Comparison of ENCODE assay signal across 7 mouse cellular contexts in the genomic region with DNA sequence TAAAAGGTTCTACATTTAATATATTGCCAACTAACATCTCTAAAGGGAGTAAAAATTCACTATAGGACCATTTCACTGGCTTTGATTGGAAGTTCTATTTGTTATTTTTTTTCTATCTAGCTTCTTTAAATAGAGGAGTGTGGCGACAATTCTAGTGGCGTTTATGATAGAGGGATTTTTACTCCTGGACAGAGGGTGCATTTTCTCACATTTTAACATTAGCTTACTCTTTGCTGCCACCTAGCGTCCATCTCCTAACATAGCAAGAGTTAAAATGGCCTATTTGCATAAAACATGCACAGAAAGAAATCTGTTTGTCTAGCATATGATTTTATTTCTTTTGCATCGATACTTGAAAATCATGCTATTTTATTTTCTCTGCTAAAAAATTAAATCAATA.
A peak's percentile ranks its signal among the peaks of the same experiment; 100 is the strongest.
DNase-seq lines count a peak whose midpoint lies in the region; ATAC-seq and TF ChIP-seq lines count a peak whose summit lies in the region.

No protein-coding gene starts in this region.

- no peak; the same call in 1 of the 2 replicates for ATAC-seq in G1E (ENCODE audit: extremely low read depth, insufficient number of reproducible peaks, low FRiP score, poor library complexity, severe bottlenecking)
- peak; percentile 68 for ATAC-seq in forebrain, postnatal 0 days
- ATAC-seq in megakaryocyte progenitor cell, adult 5-6 weeks (replicated peaks; ENCODE audit: poor library complexity) = peak; percentile 90

- H3K9ac ChIP-seq in forebrain, postnatal 0 days = no peak overlapping the region

- DNase-seq in left cerebral cortex, adult 2 months (ENCODE audit: extremely low spot score in 1 of 2, low spot score in 2 of 2) = peak; percentile 22 to 32
- DNase-seq in left cerebral cortex, adult 11 months (ENCODE audit: low spot score) = no peak
- DNase-seq in G1E (ENCODE audit: low spot score) = no peak
- DNase-seq in c-Kit-negative CD71-positive TER-119-positive erythroid progenitor cells, embryonic 14.5 days (ENCODE audit: low read depth, low spot score) = peak; percentile 8
- DNase-seq in forebrain, postnatal 0 days = peak; percentile 85
- DNase-seq in gastrocnemius, adult 8-10 months (ENCODE audit: low spot score in 2 of 2) = no peak

- H3K27ac ChIP-seq in left cerebral cortex, adult 2 months = no peak overlapping the region
- H3K27ac ChIP-seq in forebrain, postnatal 0 days (ENCODE audit: low read depth, low read length) = no peak overlapping the region

- H3K4me1 ChIP-seq in G1E (ENCODE audit: insufficient read depth, low read depth, low read length) = no peaks in the 10 kb centered on the region
- H3K4me1 ChIP-seq in forebrain, postnatal 0 days (ENCODE audit: insufficient read depth) = no peaks in the 10 kb centered on the region

- H3K4me3 ChIP-seq in left cerebral cortex, adult 2 months = no peak overlapping the region
- H3K4me3 ChIP-seq in G1E (ENCODE audit: low read depth, low read length) = no peak overlapping the region
- no peak overlapping the region for H3K4me3 ChIP-seq in forebrain, postnatal 0 days (ENCODE audit: low read depth, low read length)

- no peaks in the 10 kb centered on the region for H3K9me3 ChIP-seq in G1E (replicated peaks)
- H3K9me3 ChIP-seq in forebrain, postnatal 0 days (ENCODE audit: low read length) = no peaks in the 10 kb centered on the region

- intact Hi-C loops in left cerebral cortex, adult 2 months (cut with DNase I) = loop anchor here (5.0 kb wide), 1 partner anchor 112 kb away; no protein-coding TSS in a partner anchor

- H3K36me3 ChIP-seq in G1E (replicated peaks) = no peaks in the 10 kb centered on the region
- no peaks in the 10 kb centered on the region for H3K36me3 ChIP-seq in forebrain, postnatal 0 days (ENCODE audit: insufficient read depth)

- WGBS in forebrain, postnatal 0 days = 2% methylated on average over 4 of the region's 4 CpGs

- H3K27me3 ChIP-seq in G1E (ENCODE audit: insufficient read depth, low read length) = no peaks in the 10 kb centered on the region
- H3K27me3 ChIP-seq in forebrain, postnatal 0 days (ENCODE audit: insufficient read depth, low read length) = no peaks in the 10 kb centered on the region

- TF ChIP-seq CTCF in left cerebral cortex, adult 2 months (IDR thresholded peaks at IDR 0.05) = peak; percentile 85
- peak; percentile 65 for TF ChIP-seq CTCF in G1E (IDR thresholded peaks at IDR 0.05; ENCODE audit: low read depth, low read length)
- TF ChIP-seq CTCF in forebrain, postnatal 0 days (IDR thresholded peaks at IDR 0.05; ENCODE audit: low read depth) = peak; percentile 86

- no peak overlapping the region for H3K4me2 ChIP-seq in forebrain, postnatal 0 days (ENCODE audit: low read depth)

Comparison
In these comparisons a context has a peak if more than half of its experiments do, and no peak if none do; other contexts are left out.
1. DNase-seq: peak in left cerebral cortex, adult 2 months (2 of 2), c-Kit-negative CD71-positive TER-119-positive erythroid progenitor cells, embryonic 14.5 days (single experiment) and forebrain, postnatal 0 days (single experiment); none in left cerebral cortex, adult 11 months (single experiment), G1E (single experiment) and gastrocnemius, adult 8-10 months (0 of 2).
2. Peak in every context shown above with its lines, with median percentiles within 50 percentile points of each other: CTCF ChIP-seq.